Mouse (Mus musculus): Measurements from ENCODE around the gene Nrxn2. TPM values are rescaled to one million over a fixed set of nuclear protein-coding genes. Genes with fewer than 3 reads are reported as not detected.

Gene Nrxn2
- total and polyA plus RNA-seq, 3 experiments = 12.1 to 14.3 (median 14.0) TPM

Small RNA genes within 50 kb of the gene (microRNA-seq; reads per million reads assigned to microRNA genes)
- 0 reads per million in 2 experiments for gene Gm26460

Other genes with a start within 250 kb of the Nrxn2 start
- gene Majin, start 234.3 kb upstream of the Nrxn2 start, total RNA-seq (2021) = 1 to 10 TPM; 2.4 to 4.1 TPM
- gene Majin, start 234.3 kb upstream of the Nrxn2 start, polyA plus RNA-seq (2012; rRNA removed) = 0.56 and 0.72 TPM in 2 replicates
- 10 to 100 TPM; 18.7 to 23.7 TPM for gene Gpha2, start 192.4 kb upstream of the Nrxn2 start, total RNA-seq (2021)
- 237 and 302 TPM in 2 replicates for gene Gpha2, start 192.4 kb upstream of the Nrxn2 start, polyA plus RNA-seq (2012; rRNA removed)
- gene Ppp2r5b, start 182.9 kb upstream of the Nrxn2 start, total RNA-seq (2021) = 100 to 1,000 TPM in 1 of 2 experiments, 10 to 100 TPM in 1; 87.1 to 123 TPM
- 247 and 266 TPM in 2 replicates for gene Ppp2r5b, start 182.9 kb upstream of the Nrxn2 start, polyA plus RNA-seq (2012; rRNA removed)
- gene Atg2a, start 177.1 kb upstream of the Nrxn2 start, total RNA-seq (2021) = 10 to 100 TPM; 31.0 to 36.0 TPM
- 105 and 108 TPM in 2 replicates for gene Atg2a, start 177.1 kb upstream of the Nrxn2 start, polyA plus RNA-seq (2012; rRNA removed)
- 100 to 1,000 TPM; 129 to 133 TPM for gene Ehd1, start 142.0 kb upstream of the Nrxn2 start, total RNA-seq (2021)
- 470 and 474 TPM in 2 replicates for gene Ehd1, start 142.0 kb upstream of the Nrxn2 start, polyA plus RNA-seq (2012; rRNA removed)
- gene Cdc42bpg, start 112.3 kb upstream of the Nrxn2 start, total RNA-seq (2021) = 10 to 100 TPM; 14.4 to 24.6 TPM
- 23.7 and 26.6 TPM in 2 replicates for gene Cdc42bpg, start 112.3 kb upstream of the Nrxn2 start, polyA plus RNA-seq (2012; rRNA removed)
- 10 to 100 TPM; 54.6 to 54.8 TPM for gene Men1, start 83.8 kb upstream of the Nrxn2 start, total RNA-seq (2021)
- 71.1 and 71.2 TPM in 2 replicates for gene Men1, start 83.8 kb upstream of the Nrxn2 start, polyA plus RNA-seq (2012; rRNA removed)
- 10 to 100 TPM; 36.1 to 38.5 TPM for gene Map4k2, start 77.6 kb upstream of the Nrxn2 start, total RNA-seq (2021)
- 150 and 161 TPM in 2 replicates for gene Map4k2, start 77.6 kb upstream of the Nrxn2 start, polyA plus RNA-seq (2012; rRNA removed)
- 100 to 1,000 TPM; 141 to 286 TPM for gene Sf1, start 55.0 kb upstream of the Nrxn2 start, total RNA-seq (2021)
- 346 and 350 TPM in 2 replicates for gene Sf1, start 55.0 kb upstream of the Nrxn2 start, polyA plus RNA-seq (2012; rRNA removed)
- gene Pygm, start 34.3 kb upstream of the Nrxn2 start, total RNA-seq (2021) = 10 to 100 TPM; 48.3 to 94.0 TPM
- gene Pygm, start 34.3 kb upstream of the Nrxn2 start, polyA plus RNA-seq (2012; rRNA removed) = 97.8 and 115 TPM in 2 replicates
- 10 to 100 TPM; 31.4 to 37.0 TPM for gene Rasgrp2, start 19.4 kb upstream of the Nrxn2 start, total RNA-seq (2021)
- gene Rasgrp2, start 19.4 kb upstream of the Nrxn2 start, polyA plus RNA-seq (2012; rRNA removed) = 79.6 and 84.5 TPM in 2 replicates
- gene Slc22a12, start 124.3 kb downstream of the Nrxn2 start, total RNA-seq (2021) = under 1 TPM; 0.37 to 0.45 TPM
- 0.11 and 0.32 TPM in 2 replicates for gene Slc22a12, start 124.3 kb downstream of the Nrxn2 start, polyA plus RNA-seq (2012; rRNA removed)